Mouse (Mus musculus) testis, adult 2 months (tissue): ENCODE data around the gene Hcn2.
A peak's percentile ranks its signal among the peaks of the same experiment; 100 is the strongest.

Experiments used
- CTCF ChIP-seq: fragments of 200-500 bp; IDR thresholded peaks from 2 replicates; pipeline ENCODE4 v1.5.1; 2012; ENCODE audit warnings: low read depth, mild to moderate bottlenecking, inconsistent platforms, low read length, moderate library complexity; ENCODE audit not compliant: control insufficient read depth, insufficient read depth, insufficient replicate concordance
- POLR2A ChIP-seq: fragments of 200-500 bp; IDR thresholded peaks from 2 replicates; pipeline ENCODE4 v1.6.1; 2012; ENCODE audit warnings: low read depth, mild to moderate bottlenecking, inconsistent platforms, low read length, moderate library complexity; ENCODE audit not compliant: control insufficient read depth

DNA sequence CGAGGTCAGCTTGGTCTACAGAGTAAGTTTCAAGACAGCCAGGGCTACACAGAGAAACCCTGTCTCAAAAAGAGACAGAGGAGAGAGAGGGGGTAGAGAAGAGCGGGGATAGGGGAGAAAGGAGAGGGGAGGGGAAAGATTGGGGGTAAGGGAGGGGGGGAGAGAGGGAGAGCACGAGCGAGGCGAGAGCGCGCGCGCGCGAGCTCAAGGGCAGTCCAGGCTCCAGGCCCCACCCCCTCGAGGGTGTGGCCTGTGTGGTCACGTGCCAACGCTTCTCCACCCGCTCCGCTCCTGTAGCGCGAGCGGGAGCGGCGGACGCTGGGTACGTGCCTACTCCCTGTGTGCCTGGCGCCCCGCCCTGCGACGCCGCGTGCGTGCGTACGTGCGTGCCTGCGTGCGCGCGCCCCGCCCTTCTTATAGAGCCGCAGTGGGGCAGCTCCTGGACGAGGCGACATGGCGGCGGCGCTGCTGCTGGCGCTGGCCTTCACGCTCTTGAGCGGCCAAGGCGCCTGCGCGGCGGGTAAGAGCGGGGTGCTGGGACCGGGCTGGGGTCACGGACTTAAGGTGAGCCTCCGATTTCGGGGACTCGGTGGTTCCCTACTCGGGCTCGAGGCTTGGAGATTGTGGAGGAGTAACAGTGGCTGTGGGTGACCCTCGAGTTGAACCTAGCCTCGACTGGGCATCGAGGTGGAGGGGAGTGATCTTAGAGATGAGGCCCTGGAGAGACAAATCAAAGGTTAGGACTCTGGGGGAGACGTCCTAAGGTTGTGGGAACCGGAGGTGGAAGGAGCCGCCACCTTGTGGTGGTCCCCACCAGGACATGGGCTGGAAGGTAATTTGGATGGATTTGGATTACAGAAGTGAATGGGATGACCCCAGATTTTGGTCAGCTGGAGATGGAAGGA, 12.1 kb upstream of the Hcn2 start, which contains the start of gene Bsg:
- TF ChIP-seq POLR2A, result peak; percentile 99
- TF ChIP-seq CTCF, result no peak
